Mouse (Mus musculus): ENCODE measurements around the gene Cyp2f2.

The Cyp2f2 gene

DNA sequence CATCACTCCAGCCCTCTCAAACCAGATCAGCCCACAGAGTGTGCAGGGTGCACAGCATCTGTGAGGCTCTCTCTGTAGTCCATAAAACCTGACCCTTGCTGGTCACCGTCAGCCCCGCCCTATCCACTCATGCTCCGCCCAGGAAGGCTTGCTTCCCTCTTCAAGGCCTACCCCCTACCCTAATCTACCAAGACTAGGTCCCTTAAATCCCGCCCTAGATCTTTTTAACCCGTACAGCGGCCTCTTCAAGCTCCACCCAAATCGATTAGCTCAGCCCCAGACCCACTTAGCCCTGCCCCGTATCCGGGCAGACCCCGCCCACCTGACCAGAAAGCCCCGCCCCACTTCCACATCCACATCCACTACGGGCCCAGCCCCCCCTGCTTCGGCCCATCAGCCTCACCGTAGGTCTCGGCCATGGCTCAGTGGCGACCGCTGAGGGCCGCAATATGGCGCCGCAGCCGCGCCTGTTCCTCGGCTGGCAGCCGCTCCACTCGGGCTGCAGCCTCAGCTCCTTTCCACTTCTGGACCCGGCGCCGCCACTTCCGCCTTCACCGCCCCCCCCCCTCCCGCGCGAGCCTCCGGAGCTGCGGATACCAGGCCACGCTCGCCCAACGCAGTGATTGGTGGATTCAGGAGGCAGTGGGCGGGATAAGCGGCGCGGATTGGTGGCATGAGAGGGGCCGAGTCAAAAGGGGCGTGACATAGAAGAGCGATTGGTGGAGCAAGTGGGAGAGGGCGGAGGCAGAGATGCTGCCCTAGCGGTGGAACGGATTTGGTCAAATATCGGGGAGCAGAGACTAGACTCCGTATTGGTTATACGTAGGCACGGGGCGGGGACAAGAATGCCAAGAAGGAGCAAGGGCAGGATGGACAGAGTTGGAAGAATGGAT lies 58.9 kb downstream of the Cyp2f2 start, which contains the start of gene Rab4b:
Gene Rab4b, minus strand, starts transcription at position 573 of the 893 bp plus-strand sequence.
- peak; percentile 96 to 99 for DNase-seq (ENCODE audit: low spot score in 2 of 2)

DNA sequence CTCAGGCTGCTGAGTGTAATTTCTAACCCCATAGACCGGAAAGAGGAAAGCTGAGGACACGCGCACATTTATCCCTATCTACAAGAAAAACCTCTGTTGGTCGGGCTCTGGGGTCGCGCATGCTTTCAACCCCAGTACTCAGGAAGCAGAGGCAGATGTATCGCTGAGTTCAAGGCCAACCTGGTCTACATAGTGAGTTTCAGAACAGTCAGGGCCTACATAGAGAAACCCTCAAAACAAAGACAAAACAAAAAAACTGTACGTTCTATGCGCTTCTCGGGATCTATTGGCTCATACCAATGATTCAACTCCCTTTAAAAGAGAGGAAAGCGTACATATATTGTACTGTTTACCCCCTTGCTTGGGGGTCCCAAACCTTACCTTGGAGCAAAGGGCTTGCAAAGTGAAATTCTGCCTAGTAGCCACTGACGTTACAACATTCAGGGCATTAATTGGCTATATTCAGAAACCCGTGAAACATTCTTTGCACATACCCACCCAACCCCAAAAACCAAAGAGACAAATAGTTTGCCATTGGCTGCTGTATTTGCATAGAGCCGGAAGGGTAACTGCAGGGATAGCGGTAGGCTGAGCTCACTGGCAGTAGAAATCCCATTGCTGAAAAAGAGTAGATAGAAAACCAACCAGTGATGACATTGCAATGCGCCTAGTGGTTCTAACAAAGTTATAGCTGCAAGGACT lies 59.7 kb downstream of the Cyp2f2 start:
- no peak for DNase-seq (ENCODE audit: low spot score in 2 of 2)

DNA sequence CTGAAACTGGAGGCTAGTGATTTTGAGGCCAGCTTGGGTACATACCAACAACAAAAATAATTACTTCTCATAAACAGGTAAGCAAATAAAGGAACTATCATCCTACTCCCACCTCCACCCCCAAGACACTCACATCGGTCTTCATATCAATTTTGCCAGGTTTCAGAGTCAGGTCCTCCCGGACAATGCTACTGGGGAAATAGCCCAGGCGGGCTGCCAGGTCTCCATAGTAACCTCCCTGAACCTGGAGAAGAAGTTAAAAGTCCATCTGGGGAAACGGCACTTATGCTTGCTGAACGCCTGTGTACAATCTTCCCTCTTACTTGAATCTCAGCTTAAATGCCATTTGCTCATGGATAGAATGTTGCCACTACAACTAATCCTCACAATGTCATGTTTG lies 60.3 kb downstream of the Cyp2f2 start:
- no peak for DNase-seq (ENCODE audit: low spot score in 2 of 2)

DNA sequence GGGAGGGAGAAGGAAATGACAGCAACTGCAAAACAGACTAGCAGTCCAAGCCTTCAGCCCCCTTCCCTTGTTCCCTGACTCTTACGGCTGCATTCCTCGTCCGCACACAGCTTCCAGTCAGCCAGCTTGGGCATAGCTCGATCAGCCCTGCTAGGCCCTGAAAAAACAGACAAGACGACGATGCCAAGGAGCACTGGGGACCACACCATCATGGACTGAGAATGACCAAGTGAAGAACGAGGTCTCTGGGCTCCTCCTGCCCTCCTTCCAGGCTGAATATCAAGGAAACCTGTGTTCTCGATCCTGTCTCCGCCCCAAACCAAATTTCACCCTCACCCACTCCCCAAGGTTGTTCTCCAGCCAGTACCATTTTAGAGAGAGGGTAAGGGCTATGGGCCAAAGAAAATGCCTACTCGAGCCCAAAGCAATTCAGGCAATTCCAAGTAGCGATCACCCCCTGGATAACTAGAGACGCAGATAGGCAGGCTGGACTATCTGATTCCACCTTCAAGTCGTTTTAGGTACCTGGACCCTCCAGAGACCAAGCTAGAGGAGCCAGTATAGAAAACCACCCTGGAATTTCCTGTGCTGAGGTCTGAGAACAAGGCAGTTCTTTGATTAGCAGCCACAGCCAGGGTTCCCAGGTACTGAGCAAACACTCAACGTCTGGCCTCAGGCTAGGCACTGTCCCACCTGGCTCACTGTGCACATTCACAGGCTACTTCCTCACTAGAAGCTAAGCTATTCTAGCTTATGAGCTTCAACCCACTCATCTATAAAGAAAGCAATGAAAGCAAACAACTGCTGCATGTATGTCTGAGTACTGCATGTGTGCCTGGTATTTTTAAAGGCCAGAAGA lies 61.4 kb downstream of the Cyp2f2 start, which contains the start of the genes Gm21983 and Mia:
Gene Gm21983, minus strand, starts transcription at position 250 of the 859 bp plus-strand sequence.
Gene Mia, minus strand, starts transcription at position 321 of the 859 bp plus-strand sequence.
- DNase-seq (ENCODE audit: low spot score in 2 of 2): no peak

DNA sequence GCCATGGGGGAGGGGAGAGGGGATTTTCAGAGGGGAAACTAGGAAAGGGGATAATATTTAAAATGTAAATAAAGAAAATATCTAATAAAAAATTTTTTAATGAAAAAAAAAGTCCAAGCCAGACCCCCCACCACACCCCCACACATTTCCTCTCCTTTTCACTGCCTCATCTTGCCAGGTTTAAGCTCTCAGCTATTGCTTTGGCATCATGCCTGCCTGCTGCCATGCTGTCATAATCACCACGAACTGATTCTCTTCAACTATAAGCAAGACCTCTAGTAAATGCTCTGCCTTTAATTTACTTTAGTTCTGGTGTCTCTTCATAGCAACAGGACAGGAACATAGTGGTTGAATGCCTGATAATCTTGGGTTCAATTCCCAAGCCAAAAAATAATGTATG lies 62.8 kb downstream of the Cyp2f2 start:
- DNase-seq (ENCODE audit: low spot score in 2 of 2): no peak
